Mouse (Mus musculus) heart, embryonic 14.5 days (tissue): ENCODE measurements around the gene Akap8l. TPM values are rescaled to one million over a fixed set of nuclear protein-coding genes. Genes with fewer than 3 reads are reported as not detected.

Experiments
- ATAC-seq: fragments of 200-750 bp; cut with Nextera tagmentation; 2 replicates; pipeline ENCODE4 v1.8.0; 2017; ENCODE audit warnings: low read depth, moderate TSS enrichment; ENCODE audit not compliant: insufficient number of reproducible peaks, insufficient read depth, low FRiP score
- H3K27ac ChIP-seq, 2 experiments: fragments of 200-500 bp in 1 of 2; fragments of 300-500 bp in 1 of 2; sonication (generic) in 1 of 2; replicated peaks in 1 of 2; 2 replicates each; pipeline ENCODE4 v1.5.1; 2012 to 2014; ENCODE audit warnings: low read depth in 2 of 2, low read length in 2 of 2, control low read depth in 1 of 2, mild to moderate bottlenecking in 1 of 2, mixed read lengths in 1 of 2; ENCODE audit not compliant: control insufficient read depth in 1 of 2, insufficient read depth in 1 of 2
- H3K27me3 ChIP-seq: fragments of 300-500 bp; sonication (generic); 2 replicates; pipeline ENCODE4 v1.6.1; 2014; ENCODE audit warnings: mild to moderate bottlenecking, low read length, control low read depth; ENCODE audit not compliant: control insufficient read depth, insufficient read depth
- H3K36me3 ChIP-seq: fragments of 300-500 bp; sonication (generic); 2 replicates; pipeline ENCODE4 v1.6.1; 2014; ENCODE audit warnings: mild to moderate bottlenecking, control low read depth, low read length, mixed read lengths; ENCODE audit not compliant: control insufficient read depth, insufficient read depth
- H3K4me1 ChIP-seq, 2 experiments: fragments of 200-500 bp in 1 of 2; fragments of 300-500 bp in 1 of 2; sonication (generic) in 1 of 2; 2 replicates each; pipeline ENCODE4 v1.6.1; 2012 to 2014; ENCODE audit warnings: low read length in 2 of 2, control low read depth in 1 of 2, mixed read lengths in 1 of 2; ENCODE audit not compliant: control insufficient read depth in 2 of 2, insufficient read depth in 2 of 2
- H3K4me2 ChIP-seq: fragments of 300-500 bp; sonication (generic); 2 replicates; pipeline ENCODE4 v1.6.1; 2014; ENCODE audit warnings: mild to moderate bottlenecking, low read length
- H3K4me3 ChIP-seq, 2 experiments: fragments of 200-500 bp in 1 of 2; fragments of 300-500 bp in 1 of 2; sonication (generic) in 1 of 2; 2 replicates each; pipeline ENCODE4 v1.5.1; 2012 to 2014; ENCODE audit warnings: low read length in 2 of 2, mild to moderate bottlenecking in 2 of 2, control low read depth in 1 of 2, low read depth in 1 of 2, moderate library complexity in 1 of 2; ENCODE audit not compliant: control insufficient read depth in 1 of 2, insufficient read depth in 1 of 2
- H3K9ac ChIP-seq: fragments of 300-500 bp; sonication (generic); 2 replicates; pipeline ENCODE4 v1.6.1; 2014; ENCODE audit warnings: mild to moderate bottlenecking, low read length
- H3K9me3 ChIP-seq: fragments of 300-500 bp; sonication (generic); 2 replicates; pipeline ENCODE4 v1.6.1; 2016; ENCODE audit warnings: low read length, control low read depth; ENCODE audit not compliant: control insufficient read depth
- WGBS: fragments of 180-500 bp; shearing (Covaris S2); extraction: QIAGEN DNeasy Blood & Tissue Kit; methylation state at CpG from one replicate; pipeline ENCODE4 v1.1.7; 2014; 5-methylcytosine and 5-hydroxymethylcytosine counted together
- polyA plus RNA-seq: library from polyadenylated mRNA; unstranded; fragments of >200 nt; fragmentation: Nextera tagmentation; extraction: Ambion mirVana; gene quantifications from 2 replicates; pipeline ENCODE4 v1.2.1, GENCODE M21; 2014

The Akap8l gene
- polyA plus RNA-seq, 1 experiment from 2014 or later = 84.1 TPM

GRCm38 (mm10) chr17:32333675-32334303 is 16.6 kb downstream of the Akap8l start:
- H3K27ac ChIP-seq = no peak overlapping the region
- H3K36me3 ChIP-seq = peaks cover 93% of the 10 kb centered on the region
- no peak overlapping the region for H3K4me2 ChIP-seq
- no peaks in the 10 kb centered on the region for H3K4me1 ChIP-seq
- ATAC-seq = no peak
- no peak overlapping the region for H3K9ac ChIP-seq
- no peaks in the 10 kb centered on the region for H3K27me3 ChIP-seq
- WGBS = 66% methylated on average over 31 of the region's 31 CpGs
- H3K9me3 ChIP-seq = no peaks in the 10 kb centered on the region
- H3K4me3 ChIP-seq = no peak overlapping the region

GRCm38 (mm10) chr17:32327501-32327900 is 22.9 kb downstream of the Akap8l start:
- H3K4me3 ChIP-seq = no peak overlapping the region
- no peak overlapping the region for H3K4me2 ChIP-seq
- H3K9me3 ChIP-seq = no peaks in the 10 kb centered on the region
- H3K4me1 ChIP-seq = 0 out of 4 replicates have a peak, but pooled peaks cover 0 to 2% of the 10 kb centered on the region in 2 experiments
- H3K27ac ChIP-seq = no peak overlapping the region
- no peaks in the 10 kb centered on the region for H3K27me3 ChIP-seq
- ATAC-seq = no peak
- peaks cover 78% of the 10 kb centered on the region for H3K36me3 ChIP-seq
- no peak overlapping the region for H3K9ac ChIP-seq

- no peak for ATAC-seq
- H3K4me2 ChIP-seq = no peak overlapping the region
- peaks cover 3 to 18% of the 10 kb centered on the region in 2 experiments; a peak in 3 of 4 replicates for H3K4me1 ChIP-seq
- no peak overlapping the region for H3K27ac ChIP-seq
- H3K9ac ChIP-seq = peak overlapping the region; percentile 27; the same call in 1 of the 2 replicates
- H3K36me3 ChIP-seq = peaks cover 47% of the 10 kb centered on the region
- WGBS = 96% methylated on average over 1 of the region's 1 CpGs
- no peak overlapping the region for H3K4me3 ChIP-seq
- H3K9me3 ChIP-seq = no peaks in the 10 kb centered on the region
- H3K27me3 ChIP-seq = no peaks in the 10 kb centered on the region
Observed at GRCm38 (mm10) chr17:32322809-32323208, 27.6 kb downstream of the Akap8l start.

- 11% methylated on average over 6 of the region's 6 CpGs for WGBS
- no peak for ATAC-seq
Observed at GRCm38 (mm10) chr17:32321836-32322235, 28.6 kb downstream of the Akap8l start.

GRCm38 (mm10) chr17:32321390-32321734 is 29.0 kb downstream of the Akap8l start:
- peaks cover 3 to 18% of the 10 kb centered on the region in 2 experiments; a peak in 3 of 4 replicates for H3K4me1 ChIP-seq
- H3K9me3 ChIP-seq = no peaks in the 10 kb centered on the region
- ATAC-seq = peak; percentile 62
- peaks cover 48% of the 10 kb centered on the region for H3K36me3 ChIP-seq
- H3K9ac ChIP-seq = peak overlapping the region; percentile 94
- no peaks in the 10 kb centered on the region for H3K27me3 ChIP-seq
- peak overlapping the region; percentile 89 to 92 for H3K27ac ChIP-seq
- peak overlapping the region; percentile 74 to 87 for H3K4me3 ChIP-seq
- H3K4me2 ChIP-seq = peak overlapping the region; percentile 94
- WGBS = 1% methylated on average over 23 of the region's 23 CpGs

More at GRCm38 (mm10) chr17:32321836-32322235, 28.6 kb downstream of the Akap8l start:
- Histone ChIP-seq H3K9me3 (no peaks in the 10 kb centered on the region), H3K4me2 (peak overlapping the region; percentile 94), H3K9ac (peak overlapping the region; percentile 94), H3K27me3 (no peaks in the 10 kb centered on the region), H3K4me3 (peak overlapping the region; percentile 74 to 87), H3K36me3 (peaks cover 48% of the 10 kb centered on the region), H3K27ac (peak overlapping the region; percentile 89 to 92), H3K4me1 (peaks cover 3 to 18% of the 10 kb centered on the region in 2 experiments; a peak in 3 of 4 replicates)

GRCm38 (mm10) chr17:32320597-32321389 is 29.6 kb downstream of the Akap8l start, which contains the start of gene Akap8:
Akap8 (minus strand) TSS chr17:32321238.
- peak; percentile 94 for ATAC-seq
- no peaks in the 10 kb centered on the region for H3K9me3 ChIP-seq
- H3K9ac ChIP-seq = peak within 1 kb of the TSS; percentile 94
- H3K36me3 ChIP-seq = peaks cover 48% of the 10 kb centered on the region
- under 1% methylated on average over 83 of the region's 83 CpGs for WGBS
- H3K4me2 ChIP-seq = peak within 1 kb of the TSS; percentile 94
- H3K4me1 ChIP-seq = peaks cover 3 to 18% of the 10 kb centered on the region in 2 experiments; a peak in 3 of 4 replicates
- H3K27ac ChIP-seq = peak within 1 kb of the TSS; percentile 89 to 92
- peak within 1 kb of the TSS; percentile 74 to 87 for H3K4me3 ChIP-seq
- H3K27me3 ChIP-seq = no peaks in the 10 kb centered on the region

GRCm38 (mm10) chr17:32319950-32320349 is 30.5 kb downstream of the Akap8l start:
- peaks cover 3 to 18% of the 10 kb centered on the region in 2 experiments; a peak in 3 of 4 replicates for H3K4me1 ChIP-seq
- 0% methylated on average over 7 of the region's 7 CpGs for WGBS
- peaks cover 51% of the 10 kb centered on the region for H3K36me3 ChIP-seq
- peak overlapping the region; percentile 69 to 87 for H3K4me3 ChIP-seq
- H3K27me3 ChIP-seq = no peaks in the 10 kb centered on the region
- ATAC-seq = no peak
- peak overlapping the region; percentile 94 for H3K9ac ChIP-seq
- no peaks in the 10 kb centered on the region for H3K9me3 ChIP-seq
- peak overlapping the region; percentile 94 for H3K4me2 ChIP-seq
- H3K27ac ChIP-seq = peak overlapping the region; percentile 88 to 89
